Mouse (Mus musculus) cerebellum, adult 2 months (tissue): ENCODE measurements around the gene Tyro3. TPM values are rescaled to one million over a fixed set of nuclear protein-coding genes. Genes with fewer than 3 reads are reported as not detected.

Source experiments
- DNase-seq, 2 experiments: peaks; one replicate each; pipeline ENCODE4 v3.0.0; 2021
- H3K27ac ChIP-seq: fragments of 200-500 bp; 2 replicates; pipeline ENCODE4 v1.5.1; 2012; ENCODE audit warnings: low read length, control low read depth, inconsistent platforms; ENCODE audit not compliant: insufficient read depth
- H3K27me3 ChIP-seq: fragments of 200-500 bp; 2 replicates; pipeline ENCODE4 v1.6.1; 2012; ENCODE audit warnings: inconsistent platforms, mild to moderate bottlenecking, low read length, moderate library complexity; ENCODE audit not compliant: control insufficient read depth, insufficient read depth
- H3K4me1 ChIP-seq: fragments of 200-500 bp; 2 replicates; pipeline ENCODE4 v1.6.1; 2011; ENCODE audit warnings: low read length; ENCODE audit not compliant: control insufficient read depth, insufficient read depth
- H3K4me3 ChIP-seq: fragments of 200-500 bp; replicated peaks from 2 replicates; pipeline ENCODE3; 2011; ENCODE audit warnings: mild to moderate bottlenecking, low read depth, low read length, control low read depth; ENCODE audit not compliant: insufficient read depth
- CTCF ChIP-seq: fragments of 200-500 bp; IDR thresholded peaks from 2 replicates; pipeline ENCODE4 v1.5.1; 2011; ENCODE audit warnings: low read depth, mild to moderate bottlenecking, control low read depth, low read length, moderate library complexity, borderline replicate concordance; ENCODE audit not compliant: insufficient read depth
- POLR2A ChIP-seq: fragments of 200-500 bp; IDR thresholded peaks from 2 replicates; pipeline ENCODE4 v1.6.1; 2011; ENCODE audit warnings: low read length, control low read depth, borderline replicate concordance; ENCODE audit not compliant: insufficient read depth
- WGBS: fragments of 180-500 bp; shearing (Covaris S2); methylation state at CpG from one replicate; pipeline ENCODE4 v1.1.7; 2018; 5-methylcytosine and 5-hydroxymethylcytosine counted together
- polyA plus RNA-seq: library from polyadenylated mRNA; depleted of rRNA; stranded (reverse); fragments of >200 nt; gene quantifications from 2 replicates; pipeline ENCODE4 v1.2.3, GENCODE M21; 2012; rRNA removed

Tyro3 gene
- polyA plus RNA-seq, 1 experiment, result 150 TPM

DNA sequence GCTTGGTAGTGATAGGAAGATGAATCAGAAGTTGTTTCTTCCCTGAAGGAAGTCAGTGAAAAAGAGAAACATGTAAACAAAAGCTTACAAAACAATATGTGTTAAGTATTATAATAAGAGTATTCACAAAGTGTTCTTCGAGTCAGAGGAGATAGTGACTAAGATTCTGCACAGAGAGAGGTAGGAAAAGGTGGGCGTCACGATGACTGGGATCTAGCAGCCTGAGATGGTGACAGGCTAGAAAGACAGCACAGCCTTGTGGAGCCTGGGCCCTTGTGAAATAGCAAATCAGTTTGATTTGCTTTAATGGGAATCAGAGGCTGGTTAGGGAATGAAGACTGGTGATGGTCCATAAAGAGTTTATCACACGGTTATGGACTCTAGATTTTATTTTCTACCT is 56.3 kb downstream of the Tyro3 start:
- TF ChIP-seq POLR2A (no peak), CTCF (no peak)
- H3K27ac ChIP-seq, result no peak overlapping the region
- DNase-seq, result no peak
- 90% methylated on average over 4 of the region's 4 CpGs for WGBS
- no peaks in the 10 kb centered on the region for H3K27me3 ChIP-seq
- H3K4me3 ChIP-seq, result no peak overlapping the region
- no peaks in the 10 kb centered on the region; the same call in 1 of the 2 replicates for H3K4me1 ChIP-seq

DNA sequence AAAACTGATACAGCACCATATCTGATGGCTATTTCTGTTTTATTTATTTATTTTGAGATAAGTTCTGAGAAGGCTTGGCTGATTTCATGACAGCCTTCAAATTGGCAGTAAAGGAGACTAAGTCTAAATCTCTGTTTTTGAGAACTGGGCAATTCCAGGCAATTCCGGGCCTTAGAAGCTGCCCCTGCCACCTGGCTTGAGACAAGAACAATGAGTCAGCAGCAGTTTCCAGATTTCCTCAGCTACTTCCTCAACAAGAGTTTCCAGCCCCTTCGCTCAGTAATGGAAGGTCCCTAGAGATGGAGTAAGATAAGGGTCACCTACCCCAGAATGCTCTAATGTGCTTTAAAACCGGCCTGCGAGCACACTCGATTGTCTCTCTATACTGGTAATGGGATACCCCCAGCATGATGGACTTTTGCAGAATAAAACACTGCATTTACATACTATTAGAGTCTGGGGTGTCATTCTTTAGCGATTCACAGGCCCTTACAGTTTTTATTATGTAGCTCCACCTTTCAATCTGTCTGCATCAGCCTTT is 57.8 kb downstream of the Tyro3 start:
- Histone ChIP-seq H3K27ac (no peak overlapping the region), H3K4me3 (no peak overlapping the region), H3K27me3 (no peaks in the 10 kb centered on the region), H3K4me1 (no peaks in the 10 kb centered on the region; the same call in 1 of the 2 replicates)
- no peak for TF ChIP-seq POLR2A
- TF ChIP-seq CTCF, result no peak
- WGBS, result 75% methylated on average over 6 of the region's 6 CpGs
- DNase-seq, result no peak

DNA sequence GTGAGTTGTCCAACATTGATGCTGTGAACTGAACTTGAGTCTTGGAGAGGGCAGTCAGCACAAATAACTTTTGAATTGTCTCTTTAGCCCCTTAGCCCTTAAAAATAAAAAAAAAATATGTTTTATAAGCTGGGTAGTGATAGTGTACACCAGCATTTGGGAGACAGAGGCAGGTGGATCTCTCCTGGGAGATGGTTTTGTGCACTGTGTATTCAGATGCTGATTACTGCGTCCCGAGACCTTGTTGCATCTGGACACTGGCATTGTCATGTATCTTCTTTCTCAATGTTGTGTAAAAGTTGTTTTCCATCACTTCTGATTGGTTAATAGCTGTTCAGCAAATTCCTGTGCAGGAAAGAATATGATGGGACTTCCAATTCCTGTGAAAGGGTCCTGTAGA is 59.8 kb downstream of the Tyro3 start:
- no peaks in the 10 kb centered on the region for H3K4me1 ChIP-seq
- H3K4me3 ChIP-seq, result no peak overlapping the region
- H3K27me3 ChIP-seq, result no peaks in the 10 kb centered on the region
- no peak overlapping the region for H3K27ac ChIP-seq
- no peak for DNase-seq
- WGBS, result 97% methylated on average over 2 of the region's 2 CpGs
- TF ChIP-seq CTCF (no peak), POLR2A (no peak)

DNA sequence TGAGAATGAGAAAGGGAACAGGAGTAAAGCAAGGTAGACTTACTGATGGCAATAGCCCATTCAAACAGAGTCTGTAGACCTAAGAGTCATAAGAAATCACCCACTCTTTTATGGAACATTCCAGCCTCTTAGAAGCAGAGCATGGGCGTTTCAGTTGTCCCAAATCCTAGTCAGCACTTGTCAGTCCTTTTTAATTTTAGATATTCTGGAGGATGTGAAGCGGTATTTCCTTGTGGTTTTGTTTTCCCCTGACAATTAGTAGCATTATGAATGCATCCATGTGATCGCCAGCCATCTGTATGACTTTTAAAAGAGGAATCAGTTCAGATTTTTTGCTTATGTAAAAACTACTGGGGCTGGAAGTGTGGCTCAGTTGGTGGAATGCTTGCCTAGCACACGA is 67.0 kb downstream of the Tyro3 start:
- H3K27me3 ChIP-seq, result no peaks in the 10 kb centered on the region
- 57% methylated on average over 4 of the region's 4 CpGs for WGBS
- no peaks in the 10 kb centered on the region for H3K4me1 ChIP-seq
- H3K27ac ChIP-seq, result no peak overlapping the region
- H3K4me3 ChIP-seq, result no peak overlapping the region
- DNase-seq, result no peak
- TF ChIP-seq POLR2A, result no peak
- no peak for TF ChIP-seq CTCF

Other genes starting within 250 kb of the Tyro3 start
- gene Nusap1, start 179.4 kb upstream of the Tyro3 start, polyA plus RNA-seq, result 0.32 and 0.39 TPM in 2 replicates
- 0.39 and 0.41 TPM in 2 replicates for gene Oip5, start 179.3 kb upstream of the Tyro3 start, polyA plus RNA-seq
- gene Ndufaf1, start 134.9 kb upstream of the Tyro3 start, polyA plus RNA-seq, result 24.7 and 28.0 TPM in 2 replicates
- 29.5 and 32.5 TPM in 2 replicates for gene Rtf1, start 122.7 kb upstream of the Tyro3 start, polyA plus RNA-seq
- gene Itpka, start 55.4 kb upstream of the Tyro3 start, polyA plus RNA-seq, result 65.2 and 78.5 TPM in 2 replicates
- 16.5 and 19.1 TPM in 2 replicates for gene Ltk, start 37.3 kb upstream of the Tyro3 start, polyA plus RNA-seq
- 15.9 and 17.5 TPM in 2 replicates for gene Rpap1, start 10.2 kb upstream of the Tyro3 start, polyA plus RNA-seq
- 22.8 and 24.9 TPM in 2 replicates for gene Mga, start 99.5 kb downstream of the Tyro3 start, polyA plus RNA-seq
- 37.6 and 42.2 TPM in 2 replicates for gene Mapkbp1, start 175.0 kb downstream of the Tyro3 start, polyA plus RNA-seq
- gene Jmjd7, start 229.8 kb downstream of the Tyro3 start, polyA plus RNA-seq, result 11.2 and 11.9 TPM in 2 replicates
- gene Gm28042, start 229.8 kb downstream of the Tyro3 start, polyA plus RNA-seq, result 9.0 and 10.8 TPM in 2 replicates
- 12.9 and 16.9 TPM in 2 replicates for gene Pla2g4b, start 235.7 kb downstream of the Tyro3 start, polyA plus RNA-seq